Mouse (Mus musculus): ENCODE data around the gene Id1. TPM values are rescaled to one million over a fixed set of nuclear protein-coding genes. Genes with fewer than 3 reads are reported as not detected.
A peak's percentile ranks its signal among the peaks of the same experiment; 100 is the strongest.

Id1 gene
- polyA plus RNA-seq, 1 experiment from 2014 or later, result 116 TPM

DNA sequence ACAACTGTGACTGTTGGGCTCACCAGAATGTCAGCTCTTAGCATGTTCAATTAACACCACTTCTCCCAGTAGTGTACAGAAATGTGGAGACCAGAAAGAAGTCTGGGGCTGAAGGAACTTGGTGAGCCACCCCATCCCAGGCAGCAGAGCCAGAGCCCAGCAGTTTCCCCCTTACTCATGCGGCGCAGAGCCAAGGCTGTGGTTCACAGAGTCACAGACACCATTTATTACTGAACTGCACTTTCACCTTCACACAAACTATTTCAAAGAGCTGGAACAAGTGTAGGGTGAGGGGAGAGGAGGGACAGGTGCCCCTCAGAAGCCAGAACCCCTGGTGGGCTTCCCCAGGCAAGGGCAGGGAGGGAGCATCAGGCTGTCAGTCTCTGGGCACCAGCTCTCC lies 44.4 kb downstream of the Id1 start:
- Histone ChIP-seq H3K4me2 (replicated peaks) (no peak overlapping the region), H3K27me3 (replicated peaks) (no peaks in the 10 kb centered on the region), H3K9ac (no peak overlapping the region), H3K4me1 (replicated peaks) (peaks cover 14% of the 10 kb centered on the region), H3K4me3 (replicated peaks) (no peak overlapping the region), H3K27ac (no peak overlapping the region), H3K36me3 (peaks cover 8% of the 10 kb centered on the region; the same call in 1 of the 2 replicates), H3K9me3 (no peaks in the 10 kb centered on the region)
- WGBS, result 96% methylated on average over 2 of the region's 2 CpGs
- ATAC-seq, result no peak

DNA sequence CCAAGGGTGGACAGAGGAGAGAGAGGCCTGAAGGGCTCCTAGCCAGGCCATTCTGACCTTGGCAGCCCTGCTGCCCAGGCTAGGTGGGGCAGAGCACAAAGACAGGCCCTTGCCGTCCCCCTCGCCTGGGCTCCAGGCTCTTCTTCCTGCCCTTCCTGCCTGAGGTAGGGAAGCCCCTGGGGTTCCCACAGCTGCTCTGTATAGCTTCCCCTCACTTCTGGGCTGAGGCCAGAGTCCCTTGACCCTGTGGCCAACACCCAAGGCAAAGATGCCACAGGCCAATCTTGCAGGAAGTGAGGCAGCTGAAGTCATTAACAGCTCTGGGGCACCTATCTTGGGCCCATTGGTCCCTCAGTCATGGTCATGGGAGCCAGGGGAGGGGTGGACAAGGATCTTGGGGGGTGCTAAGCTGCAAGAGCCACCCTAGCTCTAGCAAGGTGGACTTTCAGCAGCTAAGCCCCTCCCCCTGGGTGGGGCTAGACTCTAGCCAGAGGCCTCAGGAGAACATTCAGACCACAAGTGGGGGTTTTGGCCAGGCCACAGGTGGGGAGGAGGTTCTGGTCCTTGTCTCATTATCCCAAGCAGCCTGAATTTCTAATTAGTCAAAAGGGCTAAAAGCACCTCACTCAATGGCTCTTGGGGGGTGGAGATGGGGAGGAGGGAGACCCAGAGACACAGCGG lies 45.1 kb downstream of the Id1 start:
- Histone ChIP-seq H3K27ac (no peak overlapping the region), H3K9me3 (no peaks in the 10 kb centered on the region), H3K4me2 (replicated peaks) (no peak overlapping the region), H3K4me3 (replicated peaks) (no peak overlapping the region), H3K4me1 (replicated peaks) (peaks cover 20% of the 10 kb centered on the region), H3K27me3 (replicated peaks) (no peaks in the 10 kb centered on the region), H3K9ac (no peak overlapping the region), H3K36me3 (peaks cover 8% of the 10 kb centered on the region; the same call in 1 of the 2 replicates)
- WGBS, result 77% methylated on average over 3 of the region's 3 CpGs
- ATAC-seq, result peak; percentile 63

DNA sequence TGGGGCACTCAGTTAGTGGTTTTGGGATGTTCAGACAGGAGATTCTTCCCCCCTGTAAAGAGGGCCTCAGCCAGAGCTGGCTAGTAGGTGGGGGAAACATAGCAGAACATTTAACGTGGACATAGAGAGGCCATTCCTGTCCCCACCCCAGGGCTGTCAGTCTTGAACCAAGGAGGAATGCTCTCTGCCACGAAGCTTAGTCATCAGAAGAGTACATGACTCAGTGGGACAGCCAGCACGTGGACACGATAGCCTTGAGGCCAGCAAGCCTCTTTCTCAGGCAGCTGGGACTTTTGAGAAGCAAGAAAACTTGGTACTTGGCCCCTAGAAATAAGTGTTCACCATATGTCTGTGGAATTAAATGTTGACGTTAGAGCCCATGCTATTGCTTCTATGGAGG lies 46.6 kb downstream of the Id1 start:
- Histone ChIP-seq H3K4me3 (replicated peaks) (no peak overlapping the region), H3K4me1 (replicated peaks) (peaks cover 20% of the 10 kb centered on the region), H3K9ac (no peak overlapping the region), H3K36me3 (peaks cover 8% of the 10 kb centered on the region; the same call in 1 of the 2 replicates), H3K9me3 (no peaks in the 10 kb centered on the region), H3K4me2 (replicated peaks) (no peak overlapping the region), H3K27me3 (replicated peaks) (no peaks in the 10 kb centered on the region), H3K27ac (no peak overlapping the region)
- ATAC-seq, result no peak
- 73% methylated on average over 5 of the region's 5 CpGs for whole genome bisulfite sequencing

DNA sequence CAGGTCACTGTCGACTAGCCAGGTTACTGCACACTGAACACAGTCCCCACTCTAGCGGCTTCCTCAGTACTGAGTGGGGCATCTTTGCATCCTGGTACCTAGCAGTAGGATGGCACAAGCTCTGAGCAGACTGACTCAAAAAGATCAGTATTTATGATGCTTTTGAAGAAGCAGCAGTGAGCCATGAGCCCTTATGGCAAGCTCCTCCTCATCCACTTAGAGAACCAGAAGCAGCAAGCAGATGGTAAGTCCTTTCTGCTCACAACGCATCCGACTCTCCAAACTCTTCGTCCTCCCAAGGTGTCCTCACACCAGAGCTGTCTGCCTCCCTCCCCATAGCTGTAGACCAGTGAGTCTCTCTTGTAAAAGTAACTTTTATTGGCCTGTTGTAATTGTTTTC lies 47.2 kb downstream of the Id1 start:
- Histone ChIP-seq H3K27me3 (replicated peaks) (no peaks in the 10 kb centered on the region), H3K9me3 (no peaks in the 10 kb centered on the region), H3K36me3 (peaks cover 8% of the 10 kb centered on the region; the same call in 1 of the 2 replicates), H3K4me1 (replicated peaks) (peaks cover 20% of the 10 kb centered on the region), H3K4me2 (replicated peaks) (no peak overlapping the region), H3K27ac (no peak overlapping the region), H3K9ac (no peak overlapping the region), H3K4me3 (replicated peaks) (no peak overlapping the region)
- 92% methylated on average over 5 of the region's 5 CpGs for WGBS
- ATAC-seq, result no peak

DNA sequence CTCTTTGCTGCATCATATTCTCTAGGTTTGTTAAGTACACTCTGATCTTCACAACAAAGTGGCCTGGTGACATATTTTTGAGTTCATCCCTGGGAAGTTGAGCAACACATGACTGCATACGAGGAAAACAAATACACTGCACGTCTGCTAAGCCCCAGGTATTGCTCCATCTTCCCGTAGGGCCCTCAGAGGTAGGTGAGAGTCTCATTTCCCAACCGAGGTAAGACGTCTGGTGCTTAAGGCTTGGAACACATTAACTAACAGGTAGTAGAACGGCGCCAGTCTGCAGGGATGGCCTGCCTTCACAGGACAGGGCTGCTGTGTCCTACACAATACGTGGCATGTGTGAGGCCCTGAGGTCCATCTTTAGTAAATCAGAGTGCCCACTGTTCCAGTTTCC lies 48.6 kb downstream of the Id1 start:
- Histone ChIP-seq H3K27me3 (replicated peaks) (no peaks in the 10 kb centered on the region), H3K4me3 (replicated peaks) (no peak overlapping the region), H3K9ac (no peak overlapping the region), H3K36me3 (peaks cover 8% of the 10 kb centered on the region; the same call in 1 of the 2 replicates), H3K27ac (no peak overlapping the region), H3K4me2 (replicated peaks) (no peak overlapping the region), H3K4me1 (replicated peaks) (peaks cover 30% of the 10 kb centered on the region), H3K9me3 (no peaks in the 10 kb centered on the region)
- WGBS, result 91% methylated on average over 8 of the region's 8 CpGs
- no peak for ATAC-seq

DNA sequence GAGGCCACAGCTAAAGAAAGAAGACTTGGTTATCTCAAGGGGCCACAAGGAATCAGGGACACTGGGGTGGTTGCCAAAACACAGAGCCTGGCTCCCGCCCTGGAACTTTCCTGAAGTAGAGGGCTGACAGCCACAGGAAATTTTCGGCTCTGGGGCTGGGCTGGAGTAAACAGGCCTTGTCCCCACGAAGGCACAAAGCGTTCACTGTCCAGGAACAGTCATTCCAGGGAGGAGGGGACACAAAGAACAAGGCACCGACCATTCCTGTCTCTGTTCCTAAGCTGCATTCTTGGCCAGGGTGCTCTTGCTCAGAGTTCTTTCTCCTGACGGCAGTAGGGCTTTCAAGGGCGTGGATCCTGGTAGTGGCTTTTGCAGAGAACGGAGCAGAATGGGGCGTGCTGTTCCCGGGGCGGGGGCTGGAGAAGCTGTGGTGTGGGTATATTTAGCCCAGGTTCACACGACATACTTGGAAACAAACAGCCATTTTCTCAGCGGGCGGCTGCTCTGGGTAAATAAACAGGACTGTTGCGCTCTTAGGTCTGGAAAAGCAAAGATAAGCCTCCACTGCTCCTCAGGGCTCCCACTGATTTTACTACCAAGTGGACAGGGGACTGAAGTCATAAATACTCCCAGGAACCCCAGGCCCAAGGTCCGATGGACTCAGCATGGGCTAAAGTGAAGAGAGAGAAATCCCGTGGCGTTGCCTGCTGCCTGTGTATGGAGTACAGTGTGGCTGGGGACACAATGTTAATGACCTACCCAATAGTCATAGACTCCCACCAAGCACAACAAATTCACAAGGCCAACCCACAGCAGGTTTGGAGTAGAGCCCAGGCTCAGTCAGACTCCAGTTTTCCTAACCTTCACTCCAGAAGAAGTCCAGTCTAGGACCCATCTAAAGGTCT lies 49.6 kb downstream of the Id1 start:
- no peak overlapping the region for H3K9ac ChIP-seq
- 22% methylated on average over 18 of the region's 18 CpGs for WGBS
- peak overlapping the region; percentile 9 for H3K4me2 ChIP-seq (replicated peaks)

More for the DNA sequence above, 49.6 kb downstream of the Id1 start:
- H3K36me3 ChIP-seq, result peaks cover 3% of the 10 kb centered on the region; the same call in 1 of the 2 replicates
- H3K4me1 ChIP-seq (replicated peaks), result peaks cover 34% of the 10 kb centered on the region
- peak overlapping the region; percentile 73 for H3K27ac ChIP-seq
- H3K9me3 ChIP-seq, result no peaks in the 10 kb centered on the region
- ATAC-seq, result peak; percentile 18
- no peak overlapping the region for H3K4me3 ChIP-seq (replicated peaks)
- no peaks in the 10 kb centered on the region for H3K27me3 ChIP-seq (replicated peaks)

Other genes with a start within 250 kb of the Id1 start
- not detected in 2 replicates for gene Defb22, start 246.1 kb upstream of the Id1 start, polyA plus RNA-seq (2015; fragmentation: Nextera tagmentation; extraction: Ambion mirVana)
- not detected in 2 replicates for gene Defb26, start 224.6 kb upstream of the Id1 start, polyA plus RNA-seq (2015; fragmentation: Nextera tagmentation; extraction: Ambion mirVana)
- gene Defb28, start 218.0 kb upstream of the Id1 start, polyA plus RNA-seq (2015; fragmentation: Nextera tagmentation; extraction: Ambion mirVana), result not detected in 2 replicates
- not detected in 2 replicates for gene Defb29, start 196.2 kb upstream of the Id1 start, polyA plus RNA-seq (2015; fragmentation: Nextera tagmentation; extraction: Ambion mirVana)
- not detected in 2 replicates for gene Gm17416, start 166.9 kb upstream of the Id1 start, polyA plus RNA-seq (2015; fragmentation: Nextera tagmentation; extraction: Ambion mirVana)
- gene Defb21, start 163.5 kb upstream of the Id1 start, polyA plus RNA-seq (2015; fragmentation: Nextera tagmentation; extraction: Ambion mirVana), result not detected in 2 replicates
- gene Defb19, start 155.9 kb upstream of the Id1 start, polyA plus RNA-seq (2015; fragmentation: Nextera tagmentation; extraction: Ambion mirVana), result not detected in 2 replicates
- gene Defb45, start 136.9 kb upstream of the Id1 start, polyA plus RNA-seq (2015; fragmentation: Nextera tagmentation; extraction: Ambion mirVana), result not detected in 2 replicates
- gene Defb36, start 131.9 kb upstream of the Id1 start, polyA plus RNA-seq (2015; fragmentation: Nextera tagmentation; extraction: Ambion mirVana), result not detected in 2 replicates
- gene Defb25, start 113.2 kb upstream of the Id1 start, polyA plus RNA-seq (2015; fragmentation: Nextera tagmentation; extraction: Ambion mirVana), result 0.67 and 2.3 TPM in 2 replicates
- 10.0 and 10.3 TPM in 2 replicates for gene Rem1, start 109.3 kb upstream of the Id1 start, polyA plus RNA-seq (2015; fragmentation: Nextera tagmentation; extraction: Ambion mirVana)
- gene H13, start 66.8 kb upstream of the Id1 start, polyA plus RNA-seq (2015; fragmentation: Nextera tagmentation; extraction: Ambion mirVana), result 115 and 120 TPM in 2 replicates
- gene Mcts2, start 49.2 kb upstream of the Id1 start, polyA plus RNA-seq (2015; fragmentation: Nextera tagmentation; extraction: Ambion mirVana), result 26.3 and 26.8 TPM in 2 replicates
- 12.2 and 14.2 TPM in 2 replicates for gene Cox4i2, start 17.9 kb downstream of the Id1 start, polyA plus RNA-seq (2015; fragmentation: Nextera tagmentation; extraction: Ambion mirVana)
- 61.9 and 64.0 TPM in 2 replicates for gene Bcl2l1, start 95.5 kb downstream of the Id1 start, polyA plus RNA-seq (2015; fragmentation: Nextera tagmentation; extraction: Ambion mirVana)
- gene Tpx2, start 111.7 kb downstream of the Id1 start, polyA plus RNA-seq (2015; fragmentation: Nextera tagmentation; extraction: Ambion mirVana), result 60.1 and 67.6 TPM in 2 replicates
- 0.06 TPM in 1 of 2 replicates, not detected in the other for gene Mylk2, start 175.1 kb downstream of the Id1 start, polyA plus RNA-seq (2015; fragmentation: Nextera tagmentation; extraction: Ambion mirVana)
- 3.1 and 3.9 TPM in 2 replicates for gene Foxs1, start 197.0 kb downstream of the Id1 start, polyA plus RNA-seq (2015; fragmentation: Nextera tagmentation; extraction: Ambion mirVana)
- 0.14 and 0.36 TPM in 2 replicates for gene Dusp15, start 215.4 kb downstream of the Id1 start, polyA plus RNA-seq (2015; fragmentation: Nextera tagmentation; extraction: Ambion mirVana)
- gene Ttll9, start 226.2 kb downstream of the Id1 start, polyA plus RNA-seq (2015; fragmentation: Nextera tagmentation; extraction: Ambion mirVana), result 0.18 TPM in 1 of 2 replicates, not detected in the other